Mouse (Mus musculus) midbrain, embryonic 11.5 days (tissue): ENCODE results near the gene Hnrnph3. TPM values are rescaled to one million over a fixed set of nuclear protein-coding genes. Genes with fewer than 3 reads are reported as not detected.

ENCODE experiments used
- ATAC-seq: fragments of 200-750 bp; cut with Nextera tagmentation; 2 replicates; pipeline ENCODE4 v1.8.0; 2017; ENCODE audit warnings: moderate TSS enrichment, moderate library complexity; ENCODE audit not compliant: low FRiP score
- DNase-seq: peaks from one replicate; pipeline ENCODE4 v3.0.0; 2015; ENCODE audit warnings: low spot score; ENCODE audit errors: missing footprints
- H3K27ac ChIP-seq: fragments of 300-500 bp; sonication (generic); 2 replicates; pipeline ENCODE4 v1.5.1; 2014; ENCODE audit warnings: low read depth, low read length
- H3K27me3 ChIP-seq: fragments of 300-500 bp; sonication (generic); 2 replicates; pipeline ENCODE4 v1.6.1; 2014; ENCODE audit warnings: mild to moderate bottlenecking, low read length, moderate library complexity, mixed read lengths; ENCODE audit not compliant: control insufficient read depth, insufficient read depth
- H3K36me3 ChIP-seq: fragments of 300-500 bp; sonication (generic); 2 replicates; pipeline ENCODE4 v1.6.1; 2014; ENCODE audit warnings: mild to moderate bottlenecking, low read length, moderate library complexity, mixed read lengths; ENCODE audit not compliant: control insufficient read depth, insufficient read depth
- H3K4me1 ChIP-seq: fragments of 300-500 bp; sonication (generic); 2 replicates; pipeline ENCODE4 v1.6.1; 2014; ENCODE audit warnings: low read length; ENCODE audit not compliant: control insufficient read depth, insufficient read depth
- H3K4me2 ChIP-seq: fragments of 300-500 bp; sonication (generic); 2 replicates; pipeline ENCODE4 v1.6.1; 2014; ENCODE audit warnings: mild to moderate bottlenecking, moderate library complexity
- H3K4me3 ChIP-seq: fragments of 300-500 bp; sonication (generic); 2 replicates; pipeline ENCODE4 v1.5.1; 2014; ENCODE audit warnings: low read depth, low read length
- H3K9ac ChIP-seq: fragments of 300-500 bp; sonication (generic); 2 replicates; pipeline ENCODE4 v1.6.1; 2014; ENCODE audit warnings: low read length
- H3K9me3 ChIP-seq: fragments of 300-500 bp; sonication (generic); 2 replicates; pipeline ENCODE4 v1.6.1; 2016; ENCODE audit warnings: low read length; ENCODE audit not compliant: control insufficient read depth
- WGBS: fragments of 180-500 bp; shearing (Covaris S2); extraction: QIAGEN DNeasy Blood & Tissue Kit; methylation state at CpG from one replicate; pipeline ENCODE4 v1.1.7; 2014; 5-methylcytosine and 5-hydroxymethylcytosine counted together
- polyA plus RNA-seq: library from polyadenylated mRNA; unstranded; fragments of >200 nt; fragmentation: Nextera tagmentation; extraction: Ambion mirVana; gene quantifications from 2 replicates; pipeline ENCODE4 v1.2.1, GENCODE M21; 2014

Hnrnph3 gene
- polyA plus RNA-seq, 1 experiment from 2014 or later = 174 TPM

- no peak overlapping the region for H3K4me3 ChIP-seq
- peaks cover 38% of the 10 kb centered on the region for H3K4me1 ChIP-seq
- H3K9ac ChIP-seq = peak overlapping the region; percentile 97
- ATAC-seq = no peak
- no peaks in the 10 kb centered on the region for H3K9me3 ChIP-seq
- no peaks in the 10 kb centered on the region for H3K27me3 ChIP-seq
- H3K4me2 ChIP-seq = peak overlapping the region; percentile 74
- peak overlapping the region; percentile 100 for H3K27ac ChIP-seq
- no peaks in the 10 kb centered on the region for H3K36me3 ChIP-seq
- peak; percentile 95 for DNase-seq
- 9% methylated on average over 6 of the region's 6 CpGs for WGBS
Observed at GRCm38 (mm10) chr10:63025491-63026011, 1.5 kb upstream of the Hnrnph3 start.

DNA sequence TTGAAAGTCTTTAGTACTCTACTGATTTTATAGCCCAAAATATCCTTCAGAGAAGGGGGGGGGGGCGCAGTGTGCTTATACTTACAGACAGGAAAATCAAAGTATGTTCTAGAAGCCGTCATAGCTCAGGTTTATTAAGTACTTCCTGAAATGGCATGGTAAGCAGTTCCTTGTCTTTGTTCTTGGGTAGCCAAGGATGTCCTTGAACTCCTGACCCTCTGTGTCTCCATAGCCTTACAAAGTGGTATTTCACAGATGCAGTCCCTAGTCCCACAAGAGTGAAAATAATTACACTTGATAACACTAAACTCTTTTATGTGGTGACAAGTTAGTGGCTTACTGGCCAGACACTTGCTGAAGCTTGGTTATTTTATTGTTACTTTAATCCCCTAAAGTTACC is 999 bp upstream of the Hnrnph3 start:
- peaks cover 43% of the 10 kb centered on the region for H3K4me1 ChIP-seq
- H3K9me3 ChIP-seq = no peaks in the 10 kb centered on the region
- DNase-seq (peak; percentile 93), ATAC-seq (no peak)
- 11% methylated on average over 2 of the region's 2 CpGs for WGBS
- peak overlapping the region; percentile 97 for H3K9ac ChIP-seq
- peak overlapping the region; percentile 100 for H3K27ac ChIP-seq
- peak overlapping the region; percentile 74 for H3K4me2 ChIP-seq
- H3K27me3 ChIP-seq = no peaks in the 10 kb centered on the region
- H3K36me3 ChIP-seq = no peaks in the 10 kb centered on the region
- H3K4me3 ChIP-seq = peak overlapping the region; percentile 81

- DNase-seq (peak; percentile 96), ATAC-seq (peak; percentile 33; the same call in 1 of the 2 replicates)
- Histone ChIP-seq H3K9ac (peak overlapping the region; percentile 97), H3K27me3 (no peaks in the 10 kb centered on the region), H3K36me3 (no peaks in the 10 kb centered on the region), H3K4me1 (peaks cover 43% of the 10 kb centered on the region), H3K27ac (peak overlapping the region; percentile 100), H3K4me2 (peak overlapping the region; percentile 74), H3K4me3 (peak overlapping the region; percentile 81), H3K9me3 (no peaks in the 10 kb centered on the region)
- under 1% methylated on average over 8 of the region's 8 CpGs for WGBS
Observed at GRCm38 (mm10) chr10:63024580-63024910, 528 bp upstream of the Hnrnph3 start.

DNA sequence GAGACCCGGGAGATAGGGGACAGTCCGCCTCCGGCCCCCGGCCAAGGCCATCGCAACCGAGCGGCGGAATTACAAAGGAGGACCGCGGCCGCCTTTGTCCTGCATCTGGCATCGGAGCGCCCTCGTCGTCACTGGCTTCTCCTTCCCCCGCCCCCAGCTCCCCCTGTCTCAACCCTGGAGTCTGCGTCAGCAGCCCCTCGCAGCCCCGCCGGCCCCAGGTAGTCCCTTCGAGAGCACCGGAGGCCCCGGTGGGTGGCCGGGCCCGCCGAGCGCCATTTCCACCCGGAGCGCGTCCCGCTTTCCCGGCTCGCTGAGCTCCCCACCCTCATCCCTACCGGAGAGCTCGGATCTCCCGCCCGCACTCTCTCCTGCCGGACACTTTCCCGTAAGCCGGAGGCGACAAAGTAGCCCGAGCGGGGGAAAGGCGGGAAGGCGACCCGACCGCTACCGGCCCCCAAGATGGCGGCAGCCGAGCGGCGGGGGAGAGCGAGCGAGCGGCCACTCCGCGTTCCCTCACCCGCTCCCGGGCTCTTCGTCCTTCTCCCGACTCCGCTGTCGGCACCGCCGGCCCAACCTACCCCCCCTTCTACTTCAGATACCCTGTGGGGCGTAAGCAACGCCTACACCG is 782 bp downstream of the Hnrnph3 start:
- Histone ChIP-seq H3K9me3 (no peaks in the 10 kb centered on the region), H3K27ac (peak overlapping the region; percentile 100), H3K4me2 (peak overlapping the region; percentile 80), H3K27me3 (no peaks in the 10 kb centered on the region), H3K4me1 (peaks cover 40% of the 10 kb centered on the region), H3K9ac (peak overlapping the region; percentile 97), H3K36me3 (no peaks in the 10 kb centered on the region), H3K4me3 (peak overlapping the region; percentile 81)
- ATAC-seq = peak; percentile 28
- under 1% methylated on average over 65 of the region's 68 CpGs for WGBS
- DNase-seq = no peak

DNA sequence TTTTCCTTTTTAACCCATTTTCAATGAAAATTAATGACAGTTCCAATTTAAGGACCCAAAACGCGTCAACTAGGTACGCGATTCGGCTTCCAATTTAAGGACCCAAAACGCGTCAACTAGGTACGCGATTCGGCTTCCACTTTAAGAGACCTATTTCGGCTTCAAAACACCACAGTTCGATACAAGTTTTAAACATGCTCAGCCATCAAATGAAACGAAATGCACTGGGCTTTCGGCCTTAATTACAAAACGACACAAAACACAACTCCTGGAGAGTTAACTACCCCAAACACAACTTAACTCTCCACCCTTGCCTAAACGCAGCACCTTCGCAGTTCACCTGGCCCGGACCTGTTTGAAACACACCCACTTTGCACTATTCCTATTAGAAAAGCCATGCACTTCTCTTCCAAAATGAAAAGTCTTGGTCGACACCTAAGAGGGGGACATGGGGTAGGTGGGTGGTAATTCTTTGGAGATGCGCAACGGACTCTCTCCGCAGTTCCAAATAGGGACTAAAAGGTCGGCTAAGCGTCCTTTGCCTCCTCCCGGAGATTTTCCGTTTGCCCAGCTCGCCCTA is 1.4 kb downstream of the Hnrnph3 start:
- whole genome bisulfite sequencing = under 1% methylated on average over 27 of the region's 27 CpGs
- ATAC-seq (no peak), DNase-seq (peak; percentile 95)
- H3K9ac ChIP-seq = peak overlapping the region; percentile 97
- H3K4me1 ChIP-seq = peaks cover 40% of the 10 kb centered on the region
- no peaks in the 10 kb centered on the region for H3K9me3 ChIP-seq
- H3K4me3 ChIP-seq = peak overlapping the region; percentile 81
- peak overlapping the region; percentile 80 for H3K4me2 ChIP-seq
- no peaks in the 10 kb centered on the region for H3K36me3 ChIP-seq
- H3K27me3 ChIP-seq = no peaks in the 10 kb centered on the region
- H3K27ac ChIP-seq = peak overlapping the region; percentile 100

DNA sequence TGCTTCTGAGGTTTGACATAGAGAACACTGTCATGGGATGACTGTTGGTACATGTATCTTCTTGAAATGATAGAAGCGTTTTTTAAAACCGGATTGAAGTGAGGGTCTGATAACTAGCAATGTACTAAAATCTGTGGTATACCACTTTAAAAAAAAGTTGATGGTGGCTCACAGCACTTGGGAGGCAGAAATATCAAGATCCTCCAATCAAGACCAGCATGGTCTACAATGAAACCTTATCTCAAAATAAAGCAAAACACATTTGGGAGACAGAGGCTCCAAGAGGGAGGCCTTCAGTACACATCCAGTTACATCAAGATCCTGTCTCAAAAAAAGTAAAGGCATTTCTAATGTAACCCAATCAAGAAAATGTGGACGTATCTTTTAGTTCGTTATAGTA is 2.3 kb downstream of the Hnrnph3 start:
- H3K9me3 ChIP-seq = no peaks in the 10 kb centered on the region
- DNase-seq (no peak), ATAC-seq (no peak)
- H3K27ac ChIP-seq = no peak overlapping the region
- H3K4me3 ChIP-seq = peak overlapping the region; percentile 81
- peaks cover 33% of the 10 kb centered on the region for H3K4me1 ChIP-seq
- peak overlapping the region; percentile 80 for H3K4me2 ChIP-seq
- H3K36me3 ChIP-seq = no peaks in the 10 kb centered on the region; the same call in 1 of the 2 replicates
- no peaks in the 10 kb centered on the region for H3K27me3 ChIP-seq
- H3K9ac ChIP-seq = peak overlapping the region; percentile 97
- whole genome bisulfite sequencing = 50% methylated on average over 4 of the region's 4 CpGs

DNA sequence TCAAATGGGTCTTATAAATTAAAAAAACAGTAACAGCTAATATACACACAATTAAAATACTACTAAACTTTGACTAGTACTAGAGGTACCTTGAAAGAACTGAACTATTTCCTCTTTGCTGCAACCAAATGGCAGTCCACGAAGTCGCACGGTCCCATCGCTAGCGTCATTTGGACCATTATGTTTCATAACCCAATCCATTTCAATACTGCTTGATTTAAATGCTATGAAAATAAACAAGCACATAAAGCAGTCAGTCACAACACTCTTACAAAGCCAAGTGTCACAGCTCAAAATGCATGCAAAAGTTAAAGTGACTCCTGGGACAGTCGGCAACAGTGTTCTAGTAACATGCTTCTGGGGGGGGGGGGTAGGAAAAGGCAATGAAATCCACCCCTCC is 4.7 kb downstream of the Hnrnph3 start:
- ATAC-seq (no peak), DNase-seq (no peak)
- Histone ChIP-seq H3K4me3 (no peak overlapping the region), H3K36me3 (peaks cover 8% of the 10 kb centered on the region; the same call in 1 of the 2 replicates), H3K9me3 (no peaks in the 10 kb centered on the region), H3K27ac (no peak overlapping the region), H3K9ac (no peak overlapping the region), H3K4me2 (no peak overlapping the region; the same call in 1 of the 2 replicates), H3K27me3 (no peaks in the 10 kb centered on the region), H3K4me1 (peaks cover 19% of the 10 kb centered on the region)
- WGBS = 91% methylated on average over 6 of the region's 6 CpGs

DNA sequence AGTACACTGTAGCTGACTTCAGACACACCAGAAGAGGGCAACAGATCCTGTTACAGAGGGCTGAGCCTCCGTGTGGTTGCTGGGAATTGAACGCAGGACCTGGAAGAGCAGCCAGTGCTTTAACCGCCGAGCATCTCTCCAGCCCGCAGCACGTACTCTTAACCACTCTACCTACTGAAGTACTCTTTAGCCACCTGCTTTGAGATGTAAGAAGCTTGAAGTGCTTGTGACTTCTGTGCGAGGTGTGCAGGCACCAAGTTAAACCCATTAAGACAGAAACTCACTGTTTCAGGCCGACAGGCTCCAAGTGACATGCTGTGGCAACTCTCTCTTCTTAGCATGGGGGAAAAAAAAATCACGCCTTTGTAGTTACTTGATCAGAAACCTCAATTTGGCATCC is 9.8 kb downstream of the Hnrnph3 start:
- 92% methylated on average over 9 of the region's 9 CpGs for WGBS
- no peak overlapping the region for H3K27ac ChIP-seq
- no peaks in the 10 kb centered on the region for H3K9me3 ChIP-seq
- no peak overlapping the region for H3K4me3 ChIP-seq
- H3K4me2 ChIP-seq = no peak overlapping the region
- H3K4me1 ChIP-seq = no peaks in the 10 kb centered on the region
- H3K9ac ChIP-seq = no peak overlapping the region
- DNase-seq = no peak
- H3K36me3 ChIP-seq = peaks cover 28% of the 10 kb centered on the region; the same call in 1 of the 2 replicates
- ATAC-seq = no peak
- no peaks in the 10 kb centered on the region for H3K27me3 ChIP-seq

GRCm38 (mm10) chr10:63013476-63013875 is 10.5 kb downstream of the Hnrnph3 start:
- no peak overlapping the region for H3K9ac ChIP-seq
- 90% methylated on average over 3 of the region's 3 CpGs for WGBS
- no peak for DNase-seq
- H3K4me3 ChIP-seq = no peak overlapping the region
- H3K4me2 ChIP-seq = no peak overlapping the region
- no peak overlapping the region for H3K27ac ChIP-seq
- H3K36me3 ChIP-seq = peaks cover 30% of the 10 kb centered on the region; the same call in 1 of the 2 replicates
- H3K27me3 ChIP-seq = no peaks in the 10 kb centered on the region
- ATAC-seq = no peak
- H3K4me1 ChIP-seq = no peaks in the 10 kb centered on the region
- H3K9me3 ChIP-seq = no peaks in the 10 kb centered on the region
